Mouse (Mus musculus) spleen, postnatal 10 days (tissue): Measurements from ENCODE around the gene Imp3.
"Not testable (repeated sequence)": the region's sequence is repeated elsewhere in the genome, so short reads cannot be mapped to it uniquely, and the experiment has no call there.

ENCODE experiments used
- DNase-seq, 2 experiments: peaks; one replicate each; pipeline ENCODE4 v3.0.0; 2021 to 2022; ENCODE audit warnings: low spot score in 2 of 2

Gene Imp3

DNA sequence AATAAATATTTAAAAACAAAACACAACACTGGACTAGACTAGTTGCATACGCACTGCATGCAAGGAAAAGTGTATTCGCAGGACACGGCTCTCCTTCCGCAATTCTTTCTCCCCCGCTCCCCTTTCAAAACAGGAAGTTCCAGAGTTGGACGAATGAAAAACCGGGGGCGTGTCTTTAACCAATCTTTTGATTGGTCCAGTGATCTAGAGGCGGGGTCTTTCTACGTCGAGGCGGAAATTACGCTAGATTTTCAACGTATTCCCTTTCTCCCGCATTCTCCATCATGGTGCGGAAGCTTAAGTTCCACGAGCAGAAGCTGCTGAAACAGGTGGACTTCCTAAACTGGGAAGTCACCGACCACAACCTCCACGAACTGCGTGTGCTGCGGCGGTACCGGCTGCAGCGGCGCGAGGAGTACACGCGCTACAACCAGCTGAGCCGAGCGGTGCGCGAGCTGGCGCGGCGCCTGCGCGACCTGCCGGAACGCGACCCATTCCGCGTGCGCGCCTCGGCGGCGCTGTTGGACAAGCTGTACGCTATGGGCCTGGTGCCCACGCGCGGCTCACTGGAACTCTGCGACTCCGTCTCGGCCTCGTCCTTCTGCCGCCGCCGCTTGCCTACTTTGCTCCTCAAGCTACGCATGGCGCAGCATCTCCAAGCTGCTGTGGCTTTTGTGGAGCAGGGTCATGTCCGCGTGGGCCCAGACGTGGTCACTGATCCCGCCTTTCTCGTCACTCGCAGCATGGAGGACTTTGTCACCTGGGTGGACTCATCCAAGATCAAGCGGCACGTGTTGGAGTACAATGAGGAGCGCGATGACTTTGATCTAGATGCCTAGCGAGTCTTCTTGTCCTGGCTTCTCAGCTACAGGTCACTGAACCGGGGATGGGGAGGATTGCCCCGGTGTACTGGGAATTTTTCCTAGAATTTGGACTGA is at the start of gene Imp3:
Imp3 (plus strand) TSS at position 253 of the 938 bp plus-strand sequence.
- DNase-seq = peak; percentile 77 to 88

DNA sequence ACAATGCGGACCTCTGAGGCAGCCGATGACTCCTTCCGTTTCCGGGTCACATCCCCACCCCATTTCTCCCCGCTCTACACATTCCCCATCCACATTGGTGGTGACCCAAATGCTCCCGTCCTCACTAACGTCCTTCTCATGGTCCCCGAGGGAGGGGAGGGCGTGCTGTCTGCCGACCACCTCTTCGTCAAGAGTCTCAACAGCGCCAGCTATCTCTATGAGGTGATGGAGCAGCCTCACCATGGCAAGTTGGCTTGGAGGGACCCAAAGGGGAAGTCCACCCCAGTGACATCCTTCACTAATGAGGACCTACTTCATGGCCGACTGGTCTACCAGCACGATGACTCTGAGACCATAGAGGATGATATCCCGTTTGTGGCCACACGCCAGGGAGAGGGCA is 49.7 kb upstream of the Imp3 start:
- DNase-seq = no peak

DNA sequence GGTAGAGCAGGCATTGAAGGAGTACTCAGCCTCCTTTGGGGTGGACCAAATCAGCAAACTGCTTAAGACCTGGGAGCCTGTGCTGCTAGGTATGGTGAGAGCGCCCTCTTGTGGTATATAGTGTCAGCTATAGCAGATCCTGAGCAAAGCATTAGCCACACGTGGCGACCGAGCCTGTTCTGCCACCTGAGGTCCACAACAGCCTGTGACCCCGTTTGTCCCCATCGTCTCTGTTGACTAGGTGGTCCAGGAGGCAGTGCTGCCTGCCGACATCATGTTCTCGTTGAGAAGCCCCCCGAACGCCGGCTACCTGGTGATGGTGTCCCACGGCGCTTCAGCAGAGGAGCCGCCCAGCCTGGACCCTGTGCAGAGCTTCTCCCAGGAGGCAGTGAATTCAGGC is 47.5 kb upstream of the Imp3 start:
- peak; percentile 30 to 69 for DNase-seq

DNA sequence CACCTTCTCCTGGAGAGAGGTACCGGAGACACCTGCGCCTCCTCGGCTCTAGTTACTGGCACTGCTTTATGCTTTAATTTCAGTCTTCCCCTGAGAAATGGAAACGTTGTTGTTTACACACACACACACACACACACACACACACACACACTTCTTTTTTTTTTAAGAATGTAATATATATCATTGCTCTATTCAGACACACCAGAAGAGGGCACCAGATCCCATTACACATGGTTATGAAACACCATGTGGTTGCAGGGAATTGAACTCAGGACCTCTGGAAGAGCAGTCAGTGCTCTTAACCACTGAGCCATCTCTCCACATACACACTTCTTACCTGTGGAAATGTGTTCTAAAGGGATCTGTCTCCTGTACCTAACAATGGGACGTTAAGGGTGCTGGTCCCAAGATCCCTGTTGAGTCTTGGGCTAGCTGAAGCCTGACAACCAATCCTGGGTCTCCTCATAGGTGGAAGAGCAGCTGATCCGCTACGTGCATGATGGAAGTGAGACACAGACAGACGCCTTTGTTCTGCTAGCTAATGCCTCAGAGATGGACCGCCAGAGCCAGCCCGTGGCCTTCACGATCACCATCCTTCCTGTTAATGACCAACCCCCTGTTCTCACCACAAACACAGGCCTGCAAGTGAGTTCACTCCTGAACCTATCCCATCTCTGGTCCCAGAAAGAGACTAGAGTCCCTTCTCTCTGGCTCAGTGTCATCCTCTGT is 46.6 kb upstream of the Imp3 start:
- no peak for DNase-seq

DNA sequence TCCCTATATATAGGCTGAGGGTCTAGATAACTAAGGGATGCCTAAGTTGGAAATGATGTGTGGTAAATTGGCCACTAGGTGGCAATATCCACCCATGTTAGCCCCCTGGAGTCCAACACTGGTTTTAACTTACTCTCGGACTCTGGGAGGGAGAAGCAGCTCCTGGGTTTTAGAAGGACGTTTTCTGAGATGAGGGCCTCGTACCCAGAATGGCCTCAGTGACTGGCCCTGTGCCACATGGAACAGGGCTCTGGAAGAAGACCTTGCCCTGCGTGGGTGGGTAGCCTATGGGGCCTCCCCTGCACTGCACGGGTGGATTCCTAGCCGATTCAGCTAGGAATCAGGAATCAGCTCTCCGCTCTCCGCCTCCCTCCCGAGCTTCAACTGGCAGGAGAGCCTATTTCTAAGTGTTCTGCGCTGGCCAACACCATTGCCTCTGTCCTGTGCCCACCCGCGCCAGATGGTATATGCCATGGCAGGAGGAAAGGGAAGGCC is 45.7 kb upstream of the Imp3 start:
- DNase-seq = peak; percentile 33 to 58

DNA sequence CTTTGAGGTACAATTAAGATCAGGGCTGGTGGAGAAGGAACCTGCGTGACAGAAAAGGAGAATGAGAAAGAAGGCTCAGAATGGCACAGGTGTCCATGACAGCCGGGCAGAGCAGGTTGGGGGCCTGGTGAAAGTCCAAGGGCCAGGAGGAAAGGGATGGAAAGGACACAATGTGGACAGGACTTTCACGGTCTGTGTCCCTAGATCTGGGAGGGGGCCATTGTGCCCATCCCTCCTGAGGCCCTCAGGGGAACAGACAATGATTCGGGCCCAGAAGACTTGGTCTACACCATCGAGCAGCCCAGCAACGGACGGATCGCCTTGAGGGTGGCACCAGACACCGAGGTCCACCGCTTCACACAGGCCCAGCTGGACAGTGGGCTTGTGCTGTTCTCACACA is 45.2 kb upstream of the Imp3 start:
- no peak for DNase-seq

DNA sequence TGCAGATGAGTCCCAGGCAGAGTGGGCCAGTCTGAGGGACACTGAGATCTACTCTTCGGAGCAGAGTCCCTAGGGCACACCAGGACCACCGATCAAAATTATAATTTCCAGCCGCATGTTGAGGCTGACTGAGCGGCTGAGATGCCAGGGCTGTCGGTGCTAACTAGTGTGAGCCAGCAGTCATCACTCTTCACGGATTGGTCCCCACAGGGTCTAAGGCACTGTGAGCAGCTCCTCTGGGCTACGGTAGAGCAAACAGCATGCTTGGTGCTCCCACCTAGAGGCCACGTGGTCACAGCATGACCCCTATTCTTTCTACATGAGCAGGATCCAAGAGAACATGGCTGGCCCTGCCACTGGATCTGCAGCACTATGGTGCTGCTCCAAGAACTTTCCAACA is 44.0 kb upstream of the Imp3 start:
- no peak for DNase-seq

DNA sequence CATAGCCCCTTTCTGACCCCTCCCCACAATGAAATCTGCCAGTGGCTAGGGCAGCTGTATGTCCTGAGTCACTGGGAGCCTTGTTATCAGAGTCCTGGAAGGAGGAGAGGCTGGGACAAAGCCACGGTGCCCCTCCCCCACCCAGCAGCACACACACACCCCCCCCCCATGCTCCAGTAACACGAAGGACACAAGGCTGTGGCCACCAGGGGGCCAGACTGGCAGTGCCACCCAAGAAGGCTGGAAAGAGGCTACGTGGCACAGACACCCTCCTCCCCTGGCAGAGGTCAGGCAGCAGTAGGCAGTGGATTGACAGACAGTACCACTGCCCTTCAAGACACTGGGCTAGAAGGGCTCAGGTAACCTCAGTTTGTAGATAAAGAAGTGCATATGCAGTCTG is 43.3 kb upstream of the Imp3 start:
- peak in 1 of 2 experiments; percentile 57 for DNase-seq

DNA sequence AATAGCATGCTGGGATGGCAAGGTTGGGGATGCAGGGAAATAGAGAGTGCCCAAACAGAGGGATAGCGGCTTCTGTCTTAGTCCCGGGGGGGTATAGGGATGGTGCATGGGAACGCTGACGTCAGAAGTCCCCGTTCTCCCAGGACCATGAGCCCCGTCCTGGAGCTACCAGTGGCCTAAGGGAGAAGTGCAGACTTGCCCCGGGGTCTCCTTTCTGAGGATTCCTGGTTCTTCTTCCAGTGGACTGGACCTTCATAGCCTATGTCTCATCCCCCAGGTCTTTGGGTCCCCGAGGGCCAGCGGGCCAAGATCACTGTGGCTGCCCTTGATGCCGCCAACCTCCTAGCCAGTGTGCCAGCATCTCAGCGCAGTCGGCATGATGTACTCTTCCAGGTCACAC is 40.5 kb upstream of the Imp3 start:
- no peak for DNase-seq

DNA sequence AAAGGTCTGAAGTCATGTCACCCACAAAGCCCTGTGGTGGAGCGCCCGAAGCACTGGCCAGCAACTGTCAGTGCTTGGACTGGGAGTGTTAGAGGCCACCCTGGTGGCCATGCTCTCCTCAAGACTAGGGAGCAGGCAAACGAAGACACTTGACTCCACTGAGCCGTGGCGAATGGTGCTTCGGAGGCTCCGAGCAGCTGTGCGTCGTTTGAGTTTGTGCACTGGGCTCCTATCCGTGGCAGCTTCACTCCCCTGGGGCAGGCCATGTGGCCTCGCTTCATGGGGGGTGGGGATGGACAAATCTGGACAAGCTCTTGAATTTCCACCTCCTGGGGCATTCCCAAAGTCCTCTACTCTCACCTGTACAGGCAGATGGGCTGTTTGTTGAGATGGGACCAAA is 37.9 kb upstream of the Imp3 start:
- DNase-seq = peak in 1 of 2 experiments; percentile 44

DNA sequence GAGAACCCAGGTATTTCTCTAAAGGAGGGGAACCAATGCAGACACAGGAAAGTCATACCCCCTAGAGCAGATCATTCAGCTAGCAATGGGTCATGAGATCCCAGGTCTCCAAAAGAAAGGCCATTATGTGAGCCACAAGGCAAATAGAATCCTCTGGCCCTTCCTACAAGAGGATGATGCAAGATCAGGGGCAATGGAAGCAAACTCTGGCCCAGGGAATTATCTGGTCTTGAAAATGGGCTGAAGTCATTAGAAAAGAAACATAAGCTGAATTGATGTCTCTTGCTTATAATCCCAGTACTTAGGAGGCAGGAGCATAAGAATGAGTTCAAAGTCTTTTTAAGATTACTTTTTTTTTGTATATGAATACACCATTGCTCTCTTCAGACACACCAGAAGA is 37.2 kb upstream of the Imp3 start:
- DNase-seq = no peak

DNA sequence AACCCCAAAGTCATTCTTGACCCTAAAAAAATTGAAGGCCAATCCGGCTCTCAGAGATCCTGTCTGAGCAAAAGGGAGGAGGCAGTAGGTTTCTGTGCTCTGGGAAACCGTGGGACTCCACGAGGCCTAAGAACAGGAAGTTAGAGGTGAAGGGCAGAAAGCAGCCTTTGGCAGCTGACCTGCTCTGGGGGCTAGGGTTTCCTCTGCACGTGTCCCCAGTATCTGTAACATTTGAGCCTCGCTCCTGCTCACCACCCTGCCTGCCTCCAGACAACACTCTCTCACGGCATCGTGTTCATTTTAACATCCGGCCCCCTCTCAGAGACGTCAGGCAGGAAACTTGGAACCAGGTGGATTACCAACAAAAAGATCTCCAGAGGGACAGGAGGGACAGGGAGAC is 36.7 kb upstream of the Imp3 start:
- no peak for DNase-seq

DNA sequence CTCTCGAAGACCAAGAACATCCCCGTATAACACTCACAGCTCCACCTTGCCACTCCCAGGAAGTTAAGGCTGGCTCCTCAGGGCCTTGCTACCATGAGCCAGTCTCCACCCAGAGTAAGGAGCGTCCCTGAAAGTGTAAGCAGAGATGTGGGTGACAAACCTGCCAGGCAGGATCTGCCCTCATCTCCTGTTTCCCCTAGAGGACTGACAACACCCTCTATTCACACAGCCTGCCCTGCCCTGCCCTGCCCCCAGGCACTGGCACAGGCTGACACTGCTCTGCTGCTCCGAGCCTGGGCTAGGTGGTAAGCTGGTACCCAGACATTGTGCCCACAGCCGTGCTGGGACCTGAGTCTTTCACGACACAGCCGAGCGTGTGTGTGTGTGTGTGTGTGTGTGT is 36.1 kb upstream of the Imp3 start:
- DNase-seq = no peak

DNA sequence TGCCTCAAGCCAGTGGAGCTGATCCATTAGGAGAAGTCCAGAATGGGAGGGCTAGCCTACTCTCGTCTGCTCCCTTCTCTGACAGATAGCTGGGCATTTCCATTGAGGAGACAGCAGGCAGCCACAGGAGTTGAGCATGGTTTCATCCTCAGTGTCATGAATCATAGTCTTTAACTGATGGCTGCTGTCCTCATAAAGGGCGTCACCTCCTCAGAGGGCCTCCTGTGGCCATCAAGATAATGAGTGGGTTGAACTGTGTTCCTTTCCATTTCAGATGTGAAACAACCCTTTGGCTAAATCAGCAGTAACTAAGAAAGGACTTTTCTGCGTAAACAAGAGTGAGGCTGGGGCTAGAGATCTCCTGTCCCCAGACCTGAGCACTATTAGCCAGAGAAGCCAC is 33.6 kb upstream of the Imp3 start:
- no peak for DNase-seq

DNA sequence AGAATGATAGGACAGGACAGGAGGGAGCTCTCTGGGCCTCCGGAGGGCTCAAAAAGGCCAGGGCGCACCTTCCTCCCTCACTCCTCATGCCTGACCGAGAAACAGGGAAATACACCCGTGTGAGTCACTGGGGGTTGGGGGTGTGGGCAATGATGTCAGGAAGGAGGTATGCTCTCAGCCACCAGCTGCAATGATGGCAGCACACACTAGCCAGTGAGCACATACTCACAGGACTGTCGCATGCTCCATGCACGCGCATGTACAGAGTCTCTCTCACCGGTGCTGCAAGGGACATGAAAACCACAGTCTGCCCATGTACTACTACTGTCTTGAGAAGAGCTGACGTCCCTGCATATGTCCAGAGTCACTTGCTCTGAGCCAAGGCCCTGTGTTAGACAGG is 29.7 kb upstream of the Imp3 start:
- no peak for DNase-seq

DNA sequence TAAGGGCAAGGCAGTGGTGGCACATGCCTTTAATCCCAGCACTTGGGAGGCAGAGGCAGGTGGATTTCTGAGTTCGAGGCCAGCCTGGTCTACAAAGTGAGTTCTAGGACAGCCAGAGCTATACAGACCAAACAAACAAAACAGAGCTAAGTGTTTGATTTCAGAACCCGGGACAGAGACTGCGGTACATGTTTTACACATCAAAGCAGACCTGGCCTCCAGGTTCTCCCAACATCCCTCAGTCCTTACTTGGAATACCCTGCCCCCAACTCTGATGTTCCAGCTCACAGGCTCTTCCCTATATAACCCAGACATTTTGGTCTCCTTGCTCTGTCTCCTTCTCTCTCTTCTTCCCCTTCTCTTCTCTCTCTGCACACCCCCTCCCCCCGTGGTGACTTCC is 27.3 kb upstream of the Imp3 start:
- not testable (repeated sequence) for DNase-seq

DNA sequence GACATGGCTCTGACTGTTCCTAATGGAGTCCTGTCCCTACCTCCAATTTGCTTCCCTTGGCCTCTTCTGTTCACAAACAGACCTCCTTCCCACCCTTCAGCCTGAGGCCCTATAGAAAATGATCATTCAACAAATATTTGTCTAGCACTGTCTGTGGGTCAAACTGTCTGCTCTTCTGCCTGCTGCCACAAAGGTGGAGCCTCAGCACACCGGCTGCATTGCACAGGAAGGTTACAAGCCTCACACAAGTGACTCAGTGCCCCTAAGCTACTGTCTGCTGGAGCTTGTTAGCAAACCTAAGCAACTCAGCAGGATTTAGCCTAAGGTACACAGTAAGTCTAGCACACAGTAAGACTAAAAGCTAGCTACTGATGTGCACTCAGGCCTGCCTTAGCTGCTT is 26.3 kb upstream of the Imp3 start:
- no peak for DNase-seq

DNA sequence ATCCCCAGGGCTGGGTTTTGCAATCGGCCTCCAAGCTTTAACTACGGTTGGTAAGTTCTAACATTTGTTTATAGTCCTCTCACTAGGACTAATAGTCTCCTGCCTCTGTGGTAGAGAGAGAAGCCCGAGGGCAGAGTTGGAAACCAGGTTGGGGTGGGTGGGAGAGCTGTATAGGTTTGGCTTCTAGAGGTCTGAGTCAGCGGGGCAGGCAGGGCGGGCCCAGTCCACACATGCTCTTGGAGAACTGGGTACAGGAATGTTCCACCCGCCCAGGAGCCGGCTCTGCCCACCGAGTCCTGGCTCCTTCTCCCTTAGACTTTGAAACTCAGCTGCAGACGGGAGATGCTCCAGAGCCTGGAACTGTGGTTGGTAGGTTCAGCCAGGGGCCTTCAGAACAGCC is 23.3 kb upstream of the Imp3 start:
- no peak for DNase-seq

DNA sequence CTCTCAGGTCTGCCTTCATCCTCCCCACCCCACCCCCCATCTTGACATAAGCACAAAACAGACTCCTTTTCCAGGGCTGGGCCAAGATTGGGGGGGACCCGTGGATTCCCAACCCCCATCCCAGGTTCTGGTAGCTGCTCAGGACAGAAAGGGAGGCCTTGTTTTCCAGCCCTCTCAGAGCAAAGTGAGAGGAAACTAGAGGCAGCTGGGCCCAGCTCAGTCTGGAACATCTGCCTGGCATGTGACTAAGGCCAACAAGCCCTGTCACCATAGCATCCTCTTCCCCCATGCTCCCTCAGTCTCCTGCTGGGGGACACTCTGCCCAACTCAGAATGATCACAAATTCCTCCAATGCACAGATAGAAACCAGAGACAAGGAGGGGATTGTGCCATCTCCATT is 22.2 kb upstream of the Imp3 start:
- DNase-seq = no peak

DNA sequence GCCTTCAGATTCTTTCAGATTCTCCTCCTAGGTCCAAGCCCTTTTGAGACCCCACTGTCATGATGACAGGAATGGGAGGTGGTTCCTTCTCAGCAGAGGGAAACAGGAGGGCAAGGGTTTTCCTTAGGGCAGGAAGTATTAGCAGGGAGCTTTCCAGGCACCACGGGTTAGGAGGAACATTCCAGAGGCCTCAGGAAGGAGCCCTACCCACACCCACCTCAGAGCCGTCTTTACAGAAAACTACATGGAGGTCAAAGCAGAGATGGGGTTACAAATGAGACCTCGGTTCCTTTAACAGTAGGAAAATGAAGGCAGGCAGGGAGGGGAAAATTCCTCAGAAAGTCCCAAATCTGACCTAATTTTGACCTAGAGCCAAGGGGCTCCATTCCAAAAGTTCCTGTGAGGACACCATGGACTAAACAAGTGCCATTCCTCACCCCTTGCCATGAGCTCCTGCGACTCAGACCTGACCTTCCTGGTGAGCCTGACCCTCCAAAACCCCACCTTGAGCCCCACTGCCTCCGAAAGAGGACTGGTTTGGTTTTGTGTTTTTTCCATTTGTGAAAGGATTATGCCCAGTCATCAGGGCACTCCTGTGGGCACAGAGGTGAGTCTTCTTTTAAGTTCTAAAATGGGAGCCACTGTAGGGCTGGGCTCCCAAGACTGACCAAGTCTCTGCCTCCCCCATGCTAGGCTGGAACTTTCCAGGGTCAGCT is 21.4 kb upstream of the Imp3 start:
- DNase-seq = no peak

DNA sequence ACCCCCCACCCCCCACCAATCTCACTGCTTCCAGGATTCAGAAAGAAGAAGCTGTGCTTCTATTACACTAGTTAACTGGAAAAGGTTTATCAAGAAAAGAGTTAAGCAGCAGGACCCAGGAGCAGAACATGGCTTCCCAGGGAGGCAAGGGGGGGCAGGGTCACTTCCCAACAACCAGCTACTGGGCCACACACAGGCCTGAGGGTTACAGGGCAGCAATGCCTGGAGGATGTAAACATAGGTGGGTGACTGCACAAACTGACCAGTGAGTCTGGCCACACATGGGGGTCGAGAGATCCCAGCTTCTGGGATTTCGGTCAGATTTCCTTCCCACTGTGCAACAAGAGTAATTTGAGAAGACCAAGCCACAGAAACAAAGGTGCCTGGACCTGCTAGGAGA is 20.1 kb upstream of the Imp3 start:
- DNase-seq = no peak

DNA sequence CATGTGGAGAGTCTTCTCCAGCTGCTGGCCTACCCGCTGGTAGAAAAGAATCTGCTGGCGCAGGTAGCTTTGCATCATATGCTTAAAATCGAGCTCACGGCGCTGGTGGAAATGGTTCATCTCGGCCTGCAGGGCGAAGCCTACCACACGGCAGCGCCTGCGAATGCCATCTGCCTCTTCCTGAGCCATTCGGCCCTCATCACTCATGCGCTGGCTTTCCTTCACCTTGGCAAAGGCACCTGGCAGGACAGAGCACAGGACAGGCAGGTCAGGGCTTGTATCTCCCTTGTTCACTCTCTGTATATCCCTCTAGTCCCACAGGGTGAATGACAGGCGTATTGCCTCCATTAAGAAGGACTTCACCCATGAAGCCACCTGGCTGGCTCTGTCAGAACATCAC is 18.8 kb upstream of the Imp3 start:
- DNase-seq = no peak
